Mouse (Mus musculus) heart, embryonic 14.5 days (tissue): ENCODE measurements around the gene Cd247. TPM values are rescaled to one million over a fixed set of nuclear protein-coding genes. Genes with fewer than 3 reads are reported as not detected.

ENCODE experiments used
- ATAC-seq: fragments of 200-750 bp; cut with Nextera tagmentation; 2 replicates; pipeline ENCODE4 v1.8.0; 2017; ENCODE audit warnings: low read depth, moderate TSS enrichment; ENCODE audit not compliant: insufficient number of reproducible peaks, insufficient read depth, low FRiP score
- H3K27ac ChIP-seq, 2 experiments: fragments of 200-500 bp in 1 of 2; fragments of 300-500 bp in 1 of 2; sonication (generic) in 1 of 2; replicated peaks in 1 of 2; 2 replicates each; pipeline ENCODE4 v1.5.1; 2012 to 2014; ENCODE audit warnings: low read depth in 2 of 2, low read length in 2 of 2, control low read depth in 1 of 2, mild to moderate bottlenecking in 1 of 2, mixed read lengths in 1 of 2; ENCODE audit not compliant: control insufficient read depth in 1 of 2, insufficient read depth in 1 of 2
- H3K27me3 ChIP-seq: fragments of 300-500 bp; sonication (generic); 2 replicates; pipeline ENCODE4 v1.6.1; 2014; ENCODE audit warnings: mild to moderate bottlenecking, low read length, control low read depth; ENCODE audit not compliant: control insufficient read depth, insufficient read depth
- H3K36me3 ChIP-seq: fragments of 300-500 bp; sonication (generic); 2 replicates; pipeline ENCODE4 v1.6.1; 2014; ENCODE audit warnings: mild to moderate bottlenecking, control low read depth, low read length, mixed read lengths; ENCODE audit not compliant: control insufficient read depth, insufficient read depth
- H3K4me1 ChIP-seq, 2 experiments: fragments of 200-500 bp in 1 of 2; fragments of 300-500 bp in 1 of 2; sonication (generic) in 1 of 2; 2 replicates each; pipeline ENCODE4 v1.6.1; 2012 to 2014; ENCODE audit warnings: low read length in 2 of 2, control low read depth in 1 of 2, mixed read lengths in 1 of 2; ENCODE audit not compliant: control insufficient read depth in 2 of 2, insufficient read depth in 2 of 2
- H3K4me2 ChIP-seq: fragments of 300-500 bp; sonication (generic); 2 replicates; pipeline ENCODE4 v1.6.1; 2014; ENCODE audit warnings: mild to moderate bottlenecking, low read length
- H3K4me3 ChIP-seq, 2 experiments: fragments of 200-500 bp in 1 of 2; fragments of 300-500 bp in 1 of 2; sonication (generic) in 1 of 2; 2 replicates each; pipeline ENCODE4 v1.5.1; 2012 to 2014; ENCODE audit warnings: low read length in 2 of 2, mild to moderate bottlenecking in 2 of 2, control low read depth in 1 of 2, low read depth in 1 of 2, moderate library complexity in 1 of 2; ENCODE audit not compliant: control insufficient read depth in 1 of 2, insufficient read depth in 1 of 2
- H3K9ac ChIP-seq: fragments of 300-500 bp; sonication (generic); 2 replicates; pipeline ENCODE4 v1.6.1; 2014; ENCODE audit warnings: mild to moderate bottlenecking, low read length
- H3K9me3 ChIP-seq: fragments of 300-500 bp; sonication (generic); 2 replicates; pipeline ENCODE4 v1.6.1; 2016; ENCODE audit warnings: low read length, control low read depth; ENCODE audit not compliant: control insufficient read depth
- WGBS: fragments of 180-500 bp; shearing (Covaris S2); extraction: QIAGEN DNeasy Blood & Tissue Kit; methylation state at CpG from one replicate; pipeline ENCODE4 v1.1.7; 2014; 5-methylcytosine and 5-hydroxymethylcytosine counted together
- polyA plus RNA-seq: library from polyadenylated mRNA; unstranded; fragments of >200 nt; fragmentation: Nextera tagmentation; extraction: Ambion mirVana; gene quantifications from 2 replicates; pipeline ENCODE4 v1.2.1, GENCODE M21; 2014

Gene Cd247
- polyA plus RNA-seq, 1 experiment from 2014 or later: 0.59 TPM

DNA sequence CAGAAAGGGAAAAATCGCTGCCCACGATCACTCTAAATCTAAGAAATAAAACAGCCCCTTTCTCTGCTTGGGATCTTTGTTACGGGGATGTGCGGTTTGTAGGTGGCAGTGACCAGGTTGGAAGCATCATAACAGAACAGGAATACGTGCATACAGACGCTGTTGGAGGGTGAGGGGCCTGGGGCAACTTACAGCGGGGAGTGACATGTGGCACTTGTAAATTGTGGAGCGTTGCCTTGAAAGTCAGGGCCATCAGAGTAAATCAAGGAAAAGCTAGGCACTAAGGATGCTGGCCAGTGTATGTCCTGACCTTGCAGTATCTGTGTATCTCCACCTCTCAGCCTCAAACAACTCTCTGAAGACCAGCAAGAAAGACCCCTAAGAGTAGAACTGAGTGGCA lies 59.9 kb downstream of the Cd247 start:
- Histone ChIP-seq H3K4me1 (peaks cover 6 to 12% of the 10 kb centered on the region in 2 experiments), H3K9ac (no peak overlapping the region; the same call in 1 of the 2 replicates), H3K9me3 (no peaks in the 10 kb centered on the region), H3K27ac (no peak overlapping the region), H3K4me2 (no peak overlapping the region), H3K4me3 (no peak overlapping the region), H3K36me3 (no peaks in the 10 kb centered on the region), H3K27me3 (peaks cover 22% of the 10 kb centered on the region; the same call in 1 of the 2 replicates)
- ATAC-seq: no peak
- 85% methylated on average over 8 of the region's 8 CpGs for WGBS

DNA sequence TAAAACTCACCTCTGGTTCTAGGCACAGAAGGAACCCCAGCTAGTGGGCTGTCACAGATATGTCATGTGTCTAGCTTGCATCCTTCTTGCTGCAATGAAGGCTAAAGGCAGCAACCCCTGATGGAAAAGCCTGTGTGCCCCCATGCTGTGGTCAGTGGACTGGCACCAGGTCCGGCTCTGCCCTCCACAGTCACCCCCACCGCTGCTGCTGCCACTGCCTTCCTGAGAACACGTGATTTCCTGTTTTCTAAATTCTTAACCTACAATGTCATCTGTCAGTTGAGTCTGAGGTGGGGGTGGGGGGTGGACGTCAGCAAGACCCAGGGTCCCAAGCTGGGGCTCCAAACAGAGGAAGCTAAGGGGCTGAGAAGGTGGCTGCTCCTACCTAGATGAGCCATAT lies 60.4 kb downstream of the Cd247 start:
- no peaks in the 10 kb centered on the region for H3K9me3 ChIP-seq
- H3K27ac ChIP-seq: no peak overlapping the region
- H3K4me3 ChIP-seq: no peak overlapping the region
- no peak overlapping the region for H3K9ac ChIP-seq
- no peak for ATAC-seq
- WGBS: 56% methylated on average over 4 of the region's 4 CpGs
- peaks cover 18% of the 10 kb centered on the region; the same call in 1 of the 2 replicates for H3K27me3 ChIP-seq
- H3K4me2 ChIP-seq: no peak overlapping the region
- H3K4me1 ChIP-seq: peaks cover 6 to 12% of the 10 kb centered on the region in 2 experiments
- no peaks in the 10 kb centered on the region for H3K36me3 ChIP-seq

- H3K4me2 ChIP-seq: no peak overlapping the region
- ATAC-seq: no peak
- no peak overlapping the region for H3K4me3 ChIP-seq
- H3K36me3 ChIP-seq: no peaks in the 10 kb centered on the region
- no peak overlapping the region for H3K27ac ChIP-seq
- H3K9ac ChIP-seq: no peak overlapping the region
- 72% methylated on average over 17 of the region's 17 CpGs for WGBS
- peaks cover 6 to 12% of the 10 kb centered on the region in 2 experiments for H3K4me1 ChIP-seq
- no peaks in the 10 kb centered on the region for H3K9me3 ChIP-seq
- H3K27me3 ChIP-seq: peaks cover 15% of the 10 kb centered on the region; the same call in 1 of the 2 replicates
These were observed 61.3 kb downstream of the Cd247 start for GRCm38 (mm10) chr1:165849458-165850445.

DNA sequence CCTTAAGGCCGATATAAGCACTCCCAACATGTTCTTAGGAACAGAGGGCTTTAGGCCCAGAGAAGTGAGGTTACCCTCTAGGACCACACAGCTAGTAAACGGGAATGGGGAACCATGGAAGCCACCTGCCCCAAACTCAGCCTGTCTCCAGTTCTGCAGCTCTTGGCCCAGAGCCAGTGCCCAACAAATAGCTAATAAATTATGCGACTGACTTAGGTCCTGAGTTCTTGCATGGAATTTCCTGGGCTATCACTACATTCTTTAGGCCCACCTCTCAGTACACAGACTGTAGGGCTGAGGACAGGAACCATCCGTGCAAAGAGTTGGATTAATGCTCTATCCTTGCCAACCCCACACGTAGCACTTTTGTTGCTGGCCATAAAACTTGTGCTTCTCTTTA lies 63.6 kb downstream of the Cd247 start:
- Histone ChIP-seq H3K9ac (no peak overlapping the region), H3K4me3 (no peak overlapping the region), H3K4me1 (peaks cover 4 to 6% of the 10 kb centered on the region in 2 experiments; a peak in 3 of 4 replicates), H3K27ac (no peak overlapping the region), H3K9me3 (no peaks in the 10 kb centered on the region), H3K36me3 (no peaks in the 10 kb centered on the region), H3K4me2 (no peak overlapping the region), H3K27me3 (0 out of 2 replicates have a peak, but pooled peaks cover 3% of the 10 kb centered on the region)
- WGBS: 70% methylated on average over 5 of the region's 5 CpGs
- ATAC-seq: no peak

- WGBS: 47% methylated on average over 4 of the region's 4 CpGs
- Histone ChIP-seq H3K36me3 (no peaks in the 10 kb centered on the region), H3K9me3 (no peaks in the 10 kb centered on the region), H3K4me2 (no peak overlapping the region), H3K4me3 (no peak overlapping the region), H3K9ac (no peak overlapping the region), H3K27me3 (0 out of 2 replicates have a peak, but pooled peaks cover 3% of the 10 kb centered on the region), H3K4me1 (peaks cover 4 to 6% of the 10 kb centered on the region in 2 experiments; a peak in 3 of 4 replicates), H3K27ac (no peak overlapping the region)
- no peak for ATAC-seq
These were observed 64.7 kb downstream of the Cd247 start for GRCm38 (mm10) chr1:165853131-165853721.

GRCm38 (mm10) chr1:165853729-165854420 lies 65.4 kb downstream of the Cd247 start:
- H3K27ac ChIP-seq: no peak overlapping the region
- no peak overlapping the region for H3K4me2 ChIP-seq
- no peak for ATAC-seq
- no peaks in the 10 kb centered on the region for H3K36me3 ChIP-seq
- H3K27me3 ChIP-seq: 0 out of 2 replicates have a peak, but pooled peaks cover 3% of the 10 kb centered on the region
- no peak overlapping the region for H3K9ac ChIP-seq
- peaks cover 1 to 5% of the 10 kb centered on the region in 2 experiments; a peak in 3 of 4 replicates for H3K4me1 ChIP-seq
- no peaks in the 10 kb centered on the region for H3K9me3 ChIP-seq
- no peak overlapping the region for H3K4me3 ChIP-seq
- 55% methylated on average over 10 of the region's 10 CpGs for WGBS
